17 mouse cellular contexts compared by ENCODE assay signal in genomic region chr5:66536696-66537358, GRCm38 (mm10).
DNase-seq lines count a peak whose midpoint lies in the region; ATAC-seq and TF ChIP-seq lines count a peak whose summit lies in the region.
"Had no signal": no experiment of that assay in that cellular context is flagged by ENCODE, and none has a peak within 500 bp of the region (broad histone marks: within the 10 kb centered on the region; RNA-seq: fewer than 3 reads in every experiment).

No protein-coding gene starts in this region.

- H3K4me2 ChIP-seq in lung, embryonic 16.5 days (ENCODE audit: low read depth, low read length), result no peak overlapping the region
- no peak overlapping the region for H3K4me2 ChIP-seq in embryonic facial prominence, embryonic 12.5 days (replicated peaks)
- H3K4me2 ChIP-seq in limb, embryonic 13.5 days (replicated peaks), result no peak overlapping the region
- H3K4me2 ChIP-seq: liver, embryonic 11.5 days had no signal

- DNase-seq in heart, adult 11 months, result peak; percentile 84
- DNase-seq in heart, adult 2 months, result no peak
- no peak for DNase-seq in lung, adult 2 months
- DNase-seq in left cerebral cortex, adult 11 months (ENCODE audit: low spot score), result no peak
- DNase-seq: adrenal gland, postnatal 25 days; cerebellum, postnatal 36 days; gastrocnemius, postnatal 10 days; heart, postnatal 4 days; kidney, adult 18-20 months; kidney, postnatal 36 days; layer of hippocampus, postnatal 36 days had no signal

- H3K36me3 ChIP-seq in heart, adult 2 months (ENCODE audit: control insufficient read depth, insufficient read depth, low read length), result peaks cover 11% of the 10 kb centered on the region
- H3K36me3 ChIP-seq in lung, embryonic 16.5 days (ENCODE audit: control insufficient read depth, insufficient read depth, low read length), result peaks cover 2% of the 10 kb centered on the region; the same call in 1 of the 2 replicates
- H3K36me3 ChIP-seq in embryonic facial prominence, embryonic 12.5 days, result no peaks in the 10 kb centered on the region
- H3K36me3 ChIP-seq in limb, embryonic 13.5 days, result no peaks in the 10 kb centered on the region
- H3K36me3 ChIP-seq: G1E had no signal

- H3K79me2 ChIP-seq in heart, adult 2 months (replicated peaks; ENCODE audit: control insufficient read depth, insufficient read depth, low read length), result peaks cover 9% of the 10 kb centered on the region; the same call in 1 of the 2 replicates

- TF ChIP-seq EP300 in heart, adult 2 months (IDR thresholded peaks at IDR 0.05; ENCODE audit: insufficient read depth, low read depth, low read length), result no peak

- H3K27me3 ChIP-seq in heart, adult 2 months (ENCODE audit: control insufficient read depth, insufficient read depth, low read length), result no peaks in the 10 kb centered on the region
- no peaks in the 10 kb centered on the region for H3K27me3 ChIP-seq in lung, embryonic 16.5 days (ENCODE audit: control insufficient read depth, insufficient read depth, low read depth, low read length)
- H3K27me3 ChIP-seq in embryonic facial prominence, embryonic 12.5 days, result no peaks in the 10 kb centered on the region
- no peaks in the 10 kb centered on the region for H3K27me3 ChIP-seq in limb, embryonic 13.5 days

- TF ChIP-seq POLR2A in heart, adult 2 months (IDR thresholded peaks at IDR 0.05; ENCODE audit: insufficient read depth, low read depth, low read length), result no peak
- no peak for TF ChIP-seq POLR2A in lung, adult 2 months (IDR thresholded peaks at IDR 0.05; ENCODE audit: borderline replicate concordance, extremely low read depth, low read depth, low read length)

- H3K27ac ChIP-seq in heart, adult 2 months, result no peak overlapping the region
- peak overlapping the region; percentile 92 for H3K27ac ChIP-seq in lung, embryonic 16.5 days (ENCODE audit: low read length)
- H3K27ac ChIP-seq in embryonic facial prominence, embryonic 12.5 days, result peak overlapping the region; percentile 50; the same call in 1 of the 2 replicates
- peak overlapping the region; percentile 6 for H3K27ac ChIP-seq in limb, embryonic 13.5 days

- intact Hi-C loops in heart, adult 2 months (cut with DNase I), result no loop called here

- H3K4me1 ChIP-seq in heart, adult 2 months (ENCODE audit: control insufficient read depth, insufficient read depth, low read length), result peaks cover 8% of the 10 kb centered on the region
- H3K4me1 ChIP-seq in lung, embryonic 16.5 days (replicated peaks; ENCODE audit: control insufficient read depth, insufficient read depth, low read length), result peaks cover 47% of the 10 kb centered on the region
- H3K4me1 ChIP-seq in lung, adult 2 months (ENCODE audit: control insufficient read depth, insufficient read depth, low read length), result peaks cover 12% of the 10 kb centered on the region
- peaks cover 43% of the 10 kb centered on the region for H3K4me1 ChIP-seq in embryonic facial prominence, embryonic 12.5 days
- peaks cover 59% of the 10 kb centered on the region for H3K4me1 ChIP-seq in limb, embryonic 13.5 days

- no peak overlapping the region for H3K4me3 ChIP-seq in heart, adult 2 months
- no peak overlapping the region for H3K4me3 ChIP-seq in lung, embryonic 16.5 days (ENCODE audit: low read length)
- no peak overlapping the region for H3K4me3 ChIP-seq in lung, adult 2 months (replicated peaks; ENCODE audit: extremely low read depth, low read depth, low read length)
- H3K4me3 ChIP-seq in embryonic facial prominence, embryonic 12.5 days, result no peak overlapping the region
- no peak overlapping the region for H3K4me3 ChIP-seq in limb, embryonic 13.5 days

- no peak for TF ChIP-seq CTCF in heart, adult 2 months (IDR thresholded peaks at IDR 0.05)
- TF ChIP-seq CTCF in lung, adult 2 months (IDR thresholded peaks at IDR 0.05; ENCODE audit: insufficient read depth, low read length), result no peak

- 52% methylated on average over 8 of the region's 8 CpGs for WGBS in heart, adult 2 months
- WGBS in lung, embryonic 16.5 days, result 35% methylated on average over 8 of the region's 8 CpGs
- WGBS in lung, adult 2 months, result 54% methylated on average over 8 of the region's 8 CpGs
- 42% methylated on average over 8 of the region's 8 CpGs for WGBS in embryonic facial prominence, embryonic 12.5 days
- 26% methylated on average over 8 of the region's 8 CpGs for WGBS in limb, embryonic 13.5 days

- no peak overlapping the region for H3K9ac ChIP-seq in heart, adult 2 months (ENCODE audit: low read depth, low read length)
- no peak overlapping the region for H3K9ac ChIP-seq in lung, embryonic 16.5 days (ENCODE audit: low read length)
- no peak overlapping the region for H3K9ac ChIP-seq in embryonic facial prominence, embryonic 12.5 days
- no peak overlapping the region for H3K9ac ChIP-seq in limb, embryonic 13.5 days

- H3K9me3 ChIP-seq in lung, embryonic 16.5 days (ENCODE audit: control insufficient read depth, low read length), result no peaks in the 10 kb centered on the region
- no peaks in the 10 kb centered on the region for H3K9me3 ChIP-seq in embryonic facial prominence, embryonic 12.5 days
- H3K9me3 ChIP-seq in limb, embryonic 13.5 days, result no peaks in the 10 kb centered on the region

- no peak for ATAC-seq in lung, embryonic 16.5 days (ENCODE audit: low read depth)
- ATAC-seq in embryonic facial prominence, embryonic 12.5 days (ENCODE audit: insufficient number of reproducible peaks, insufficient read depth, low FRiP score, low TSS enrichment), result no peak
- peak; percentile 69 for ATAC-seq in limb, embryonic 13.5 days (ENCODE audit: low FRiP score, low read depth)
- no peak for ATAC-seq in megakaryocyte-erythroid progenitor cell, adult 5-6 weeks (replicated peaks; ENCODE audit: low FRiP score, low TSS enrichment, poor library complexity, severe bottlenecking)
